Mouse (Mus musculus): ENCODE results near the gene Cd96.

DNA sequence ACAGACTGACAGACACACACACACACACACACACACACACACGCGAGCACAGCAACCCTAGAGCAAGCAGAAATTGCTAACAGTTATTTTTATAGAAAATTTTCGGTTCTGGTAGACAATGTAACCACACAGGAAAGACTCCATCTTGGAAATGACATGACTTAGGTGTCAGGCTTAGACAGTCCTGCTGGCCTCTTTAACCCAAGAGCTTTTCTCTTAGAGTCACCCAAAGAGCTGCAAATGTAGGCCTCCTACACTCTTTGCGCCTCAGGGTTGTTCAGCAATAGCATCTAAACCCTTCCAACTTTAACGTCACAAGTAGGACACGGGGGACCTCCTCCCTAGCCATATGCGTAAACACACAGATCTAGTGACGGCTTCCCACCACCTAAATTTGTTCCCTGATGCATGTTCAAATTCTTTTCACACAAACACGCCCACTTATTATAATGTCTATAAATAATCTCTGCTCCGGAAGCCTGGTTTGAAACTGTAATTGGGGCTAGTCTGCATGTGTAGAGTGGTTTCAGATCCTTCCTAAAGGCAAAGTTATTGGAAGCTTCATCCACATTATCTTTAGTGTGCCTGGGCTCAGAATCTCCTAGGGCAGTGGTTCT lies 118.4 kb downstream of the Cd96 start:
- TF ChIP-seq CTCF (IDR thresholded peaks at IDR 0.05; ENCODE audit: control insufficient read depth, insufficient read depth, low read length) (no peak), POLR2A (IDR thresholded peaks at IDR 0.05; ENCODE audit: borderline replicate concordance, control insufficient read depth, low read depth, low read length) (no peak)

Data from bone marrow, adult 2 months (tissue).